Mouse (Mus musculus) monocyte, adult 5-6 weeks (primary cell): ENCODE data around the gene Cradd. TPM values are rescaled to one million over a fixed set of nuclear protein-coding genes. Genes with fewer than 3 reads are reported as not detected.

Experiments
- ATAC-seq: fragments of 153-309, 156-312 bp; replicated peaks from 2 replicates; pipeline ENCODE4 v1.8.0; 2017; ENCODE audit warnings: mild to moderate bottlenecking; ENCODE audit not compliant: low TSS enrichment, insufficient number of reproducible peaks, severe bottlenecking, poor library complexity, low FRiP score
- total RNA-seq: library from RNA; stranded (forward); fragments of 200-1000, 200-491, 200-594 nt; gene quantifications from 3 replicates; pipeline ENCODE4 v1.2.3, GENCODE M21; 2017

The Cradd gene
- total RNA-seq, 1 experiment from 2014 or later, result 4.6 TPM

- no peak for ATAC-seq
Observed at GRCm38 (mm10) chr10:95153224-95153623, 170.7 kb downstream of the Cradd start.

- ATAC-seq, result peak; percentile 19; the same call in 1 of the 2 replicates
Observed at GRCm38 (mm10) chr10:95152503-95152989, 171.4 kb downstream of the Cradd start.

GRCm38 (mm10) chr10:95151012-95151768, 172.7 kb downstream of the Cradd start:
- ATAC-seq, result peak; percentile 86

- ATAC-seq, result no peak
Observed at GRCm38 (mm10) chr10:95149666-95150065, 174.3 kb downstream of the Cradd start.

- no peak for ATAC-seq
Observed at GRCm38 (mm10) chr10:95148641-95149040, 175.3 kb downstream of the Cradd start.

- ATAC-seq, result 0 out of 2 replicates have a peak, but pooled peaks have one; percentile 20
Observed at GRCm38 (mm10) chr10:95147136-95147901, 176.6 kb downstream of the Cradd start.

GRCm38 (mm10) chr10:95146491-95146890, 177.4 kb downstream of the Cradd start:
- ATAC-seq, result peak; percentile 42; the same call in 1 of the 2 replicates

- ATAC-seq, result no peak
Observed at GRCm38 (mm10) chr10:95145204-95145926, 178.6 kb downstream of the Cradd start.

- ATAC-seq, result no peak
Observed at GRCm38 (mm10) chr10:95144414-95145130, 179.4 kb downstream of the Cradd start.

- ATAC-seq, result no peak
Observed at GRCm38 (mm10) chr10:95143446-95144114, 180.4 kb downstream of the Cradd start.

GRCm38 (mm10) chr10:95142844-95143435, 181.0 kb downstream of the Cradd start:
- ATAC-seq, result no peak

GRCm38 (mm10) chr10:95141075-95141474, 182.9 kb downstream of the Cradd start:
- no peak for ATAC-seq

- ATAC-seq, result no peak
Observed at GRCm38 (mm10) chr10:95140191-95140590, 183.7 kb downstream of the Cradd start.

GRCm38 (mm10) chr10:95139645-95140044, 184.3 kb downstream of the Cradd start:
- ATAC-seq, result no peak

GRCm38 (mm10) chr10:95133057-95133456, 190.9 kb downstream of the Cradd start:
- ATAC-seq, result no peak
